Mouse (Mus musculus): ENCODE measurements around the gene Slc25a42. TPM values are rescaled to one million over a fixed set of nuclear protein-coding genes. Genes with fewer than 3 reads are reported as not detected.

Slc25a42 gene
- total RNA-seq (2015) (0.75 and 1.4 TPM in 2 replicates), total RNA-seq (2017) (0.29 and 0.45 TPM in 2 replicates)

- ATAC-seq (ENCODE audit: poor library complexity, severe bottlenecking) = peak; percentile 86
Measured at GRCm38 (mm10) chr8:70212112-70213055, at the start of gene Slc25a42. TSS of gene Slc25a42 (minus strand) at chr8:70212305.

- no peak for ATAC-seq (ENCODE audit: poor library complexity, severe bottlenecking)
Measured at GRCm38 (mm10) chr8:70259043-70259442, 46.9 kb upstream of the Slc25a42 start.

GRCm38 (mm10) chr8:70258600-70258999 lies 46.5 kb upstream of the Slc25a42 start:
- no peak for ATAC-seq (ENCODE audit: poor library complexity, severe bottlenecking)

GRCm38 (mm10) chr8:70257456-70257855 lies 45.4 kb upstream of the Slc25a42 start:
- no peak for ATAC-seq (ENCODE audit: poor library complexity, severe bottlenecking)

- no peak for ATAC-seq (ENCODE audit: poor library complexity, severe bottlenecking)
Measured at GRCm38 (mm10) chr8:70254628-70255027, 42.5 kb upstream of the Slc25a42 start.

GRCm38 (mm10) chr8:70247841-70248240 lies 35.7 kb upstream of the Slc25a42 start:
- ATAC-seq (ENCODE audit: poor library complexity, severe bottlenecking) = no peak

- ATAC-seq (ENCODE audit: poor library complexity, severe bottlenecking) = no peak
Measured at GRCm38 (mm10) chr8:70246622-70247021, 34.5 kb upstream of the Slc25a42 start.

GRCm38 (mm10) chr8:70240642-70241041 lies 28.5 kb upstream of the Slc25a42 start:
- ATAC-seq (ENCODE audit: poor library complexity, severe bottlenecking) = no peak

- no peak for ATAC-seq (ENCODE audit: poor library complexity, severe bottlenecking)
Measured at GRCm38 (mm10) chr8:70237842-70238241, 25.7 kb upstream of the Slc25a42 start.

- no peak for ATAC-seq (ENCODE audit: poor library complexity, severe bottlenecking)
Measured at GRCm38 (mm10) chr8:70234781-70235128, 22.6 kb upstream of the Slc25a42 start.

- peak; percentile 97 for ATAC-seq (ENCODE audit: poor library complexity, severe bottlenecking)
Measured at GRCm38 (mm10) chr8:70234080-70234780, 22.1 kb upstream of the Slc25a42 start, which contains the start of the genes Sugp2 and Armc6. TSS of gene Sugp2 (plus strand) at chr8:70234226. TSS of gene Armc6 (minus strand) at chr8:70234466.

GRCm38 (mm10) chr8:70233606-70234005 lies 21.5 kb upstream of the Slc25a42 start:
- no peak for ATAC-seq (ENCODE audit: poor library complexity, severe bottlenecking)

GRCm38 (mm10) chr8:70230837-70231236 lies 18.7 kb upstream of the Slc25a42 start:
- ATAC-seq (ENCODE audit: poor library complexity, severe bottlenecking) = no peak

GRCm38 (mm10) chr8:70227997-70228396 lies 15.9 kb upstream of the Slc25a42 start:
- ATAC-seq (ENCODE audit: poor library complexity, severe bottlenecking) = no peak

- no peak for ATAC-seq (ENCODE audit: poor library complexity, severe bottlenecking)
Measured at GRCm38 (mm10) chr8:70223341-70223740, 11.2 kb upstream of the Slc25a42 start.

- no peak for ATAC-seq (ENCODE audit: poor library complexity, severe bottlenecking)
Measured at GRCm38 (mm10) chr8:70222041-70222440, 9.9 kb upstream of the Slc25a42 start.

- ATAC-seq (ENCODE audit: poor library complexity, severe bottlenecking) = no peak
Measured at GRCm38 (mm10) chr8:70220911-70221310, 8.8 kb upstream of the Slc25a42 start.

- ATAC-seq (ENCODE audit: poor library complexity, severe bottlenecking) = no peak
Measured at GRCm38 (mm10) chr8:70220236-70220840, 8.2 kb upstream of the Slc25a42 start.

GRCm38 (mm10) chr8:70219107-70219684 lies 7.1 kb upstream of the Slc25a42 start:
- ATAC-seq (ENCODE audit: poor library complexity, severe bottlenecking) = no peak

GRCm38 (mm10) chr8:70217441-70217840 lies 5.3 kb upstream of the Slc25a42 start:
- no peak for ATAC-seq (ENCODE audit: poor library complexity, severe bottlenecking)

GRCm38 (mm10) chr8:70216566-70216965 lies 4.5 kb upstream of the Slc25a42 start:
- no peak for ATAC-seq (ENCODE audit: poor library complexity, severe bottlenecking)

Measured in megakaryocyte, adult 5-6 weeks (primary cell).